Mouse (Mus musculus): ENCODE data around the gene Iqcm. TPM values are rescaled to one million over a fixed set of nuclear protein-coding genes. Genes with fewer than 3 reads are reported as not detected.

The Iqcm gene
- polyA plus RNA-seq, 1 experiment = not detected

DNA sequence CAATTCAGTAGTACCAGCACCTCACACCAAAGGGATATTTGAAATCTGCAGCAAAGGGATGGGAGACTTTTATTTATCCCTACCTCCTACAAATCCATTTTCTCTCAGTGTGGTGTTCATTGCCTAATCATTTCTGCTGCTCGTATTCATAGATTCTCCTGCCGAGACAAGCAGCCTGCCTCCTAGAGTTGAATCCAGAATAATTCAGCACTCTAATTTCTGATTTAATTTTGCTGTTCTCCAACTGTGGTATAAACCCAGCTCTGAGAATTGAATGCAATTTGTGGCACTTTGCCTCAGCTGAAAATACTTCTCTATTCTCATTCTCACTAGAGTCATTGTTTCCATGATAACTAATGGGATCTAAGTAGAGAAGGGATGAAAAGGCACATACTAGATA lies 386.8 kb downstream of the Iqcm start:
- Histone ChIP-seq H3K4me3 (ENCODE audit: control insufficient read depth, insufficient read depth, low read length) (no peak overlapping the region), H3K36me3 (ENCODE audit: control insufficient read depth, insufficient read depth, low read length) (no peaks in the 10 kb centered on the region), H3K4me1 (replicated peaks; ENCODE audit: control insufficient read depth, insufficient read depth, low read length) (no peaks in the 10 kb centered on the region), H3K27ac (ENCODE audit: control insufficient read depth, insufficient read depth, low read length) (no peak overlapping the region), H3K27me3 (ENCODE audit: control insufficient read depth, insufficient read depth, low read length) (no peaks in the 10 kb centered on the region)
- DNase-seq = no peak
- TF ChIP-seq POLR2A (IDR thresholded peaks at IDR 0.05; ENCODE audit: control insufficient read depth, extremely low read depth, insufficient read depth, low read length, poor library complexity) (no peak), CTCF (IDR thresholded peaks at IDR 0.05; ENCODE audit: borderline replicate concordance, control insufficient read depth, extremely low read depth, insufficient read depth, low read length, poor library complexity) (no peak)
- 91% methylated on average over 2 of the region's 2 CpGs for WGBS

DNA sequence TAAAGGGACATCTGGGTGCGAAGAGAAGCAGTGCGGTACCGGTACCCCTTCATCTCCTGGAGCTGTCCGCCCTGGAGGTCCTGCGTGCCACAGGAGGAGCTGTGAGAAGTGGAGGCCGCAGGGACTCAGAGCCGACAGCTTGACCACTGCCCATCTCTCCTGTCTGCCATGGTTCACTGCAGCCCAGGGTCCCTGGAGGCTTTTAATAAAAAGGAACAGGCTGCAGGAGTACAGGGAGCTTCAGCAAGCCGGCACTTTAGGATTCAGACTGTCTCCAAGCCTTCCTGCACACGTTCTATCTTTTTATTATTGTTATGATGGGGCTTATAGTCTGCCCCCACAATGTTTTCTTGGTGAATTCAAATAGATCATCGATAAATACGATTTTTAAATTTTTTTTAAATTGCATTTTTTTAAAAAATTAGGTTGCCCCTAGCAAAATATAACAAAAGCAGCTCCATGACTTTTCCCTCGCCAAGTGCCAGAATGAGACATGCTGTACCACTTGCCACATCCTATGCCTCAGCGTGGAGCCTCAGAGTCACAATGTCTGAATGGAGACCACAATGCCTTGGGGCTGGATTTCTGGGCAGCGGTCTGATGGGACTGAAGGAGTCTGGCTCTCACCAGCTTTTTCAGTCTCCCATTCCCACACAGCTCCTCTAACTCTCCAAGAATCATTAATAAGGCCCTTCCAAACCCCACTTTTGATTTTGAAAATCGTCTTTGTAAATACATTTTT lies 469.3 kb downstream of the Iqcm start:
- no peaks in the 10 kb centered on the region for H3K27me3 ChIP-seq (ENCODE audit: control insufficient read depth, insufficient read depth, low read length)
- H3K4me3 ChIP-seq (ENCODE audit: control insufficient read depth, insufficient read depth, low read length) = no peak overlapping the region
- H3K36me3 ChIP-seq (ENCODE audit: control insufficient read depth, insufficient read depth, low read length) = no peaks in the 10 kb centered on the region
- TF ChIP-seq CTCF (IDR thresholded peaks at IDR 0.05; ENCODE audit: borderline replicate concordance, control insufficient read depth, extremely low read depth, insufficient read depth, low read length, poor library complexity) = no peak
- TF ChIP-seq POLR2A (IDR thresholded peaks at IDR 0.05; ENCODE audit: control insufficient read depth, extremely low read depth, insufficient read depth, low read length, poor library complexity) = no peak
- 86% methylated on average over 15 of the region's 15 CpGs for WGBS
- DNase-seq = no peak
- no peaks in the 10 kb centered on the region for H3K4me1 ChIP-seq (replicated peaks; ENCODE audit: control insufficient read depth, insufficient read depth, low read length)
- H3K27ac ChIP-seq (ENCODE audit: control insufficient read depth, insufficient read depth, low read length) = no peak overlapping the region

DNA sequence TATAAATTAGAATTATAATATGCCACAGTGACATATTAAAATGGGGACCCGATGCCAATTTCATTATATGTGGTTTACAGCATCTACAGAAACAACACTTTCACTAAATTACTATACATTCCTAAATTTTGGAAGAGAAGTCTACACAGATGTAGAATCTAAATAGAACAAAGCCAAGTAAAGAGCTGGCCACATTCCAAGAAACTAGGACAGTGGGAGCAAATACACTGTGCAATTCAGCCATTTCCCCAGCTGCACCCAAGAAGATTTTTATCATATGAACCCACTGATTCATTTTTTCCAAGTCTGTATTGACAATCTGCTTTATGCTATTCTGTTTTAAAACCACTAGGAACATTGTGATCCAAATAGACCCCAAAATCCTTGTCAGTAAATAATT lies 500.7 kb downstream of the Iqcm start:
- DNase-seq = no peak
- no peak for TF ChIP-seq CTCF (IDR thresholded peaks at IDR 0.05; ENCODE audit: borderline replicate concordance, control insufficient read depth, extremely low read depth, insufficient read depth, low read length, poor library complexity)
- no peak for TF ChIP-seq POLR2A (IDR thresholded peaks at IDR 0.05; ENCODE audit: control insufficient read depth, extremely low read depth, insufficient read depth, low read length, poor library complexity)
- Histone ChIP-seq H3K27me3 (ENCODE audit: control insufficient read depth, insufficient read depth, low read length) (no peaks in the 10 kb centered on the region), H3K27ac (ENCODE audit: control insufficient read depth, insufficient read depth, low read length) (no peak overlapping the region), H3K4me3 (ENCODE audit: control insufficient read depth, insufficient read depth, low read length) (no peak overlapping the region), H3K4me1 (replicated peaks; ENCODE audit: control insufficient read depth, insufficient read depth, low read length) (no peaks in the 10 kb centered on the region), H3K36me3 (ENCODE audit: control insufficient read depth, insufficient read depth, low read length) (no peaks in the 10 kb centered on the region)
- 75% methylated on average over 1 of the region's 1 CpGs for WGBS

DNA sequence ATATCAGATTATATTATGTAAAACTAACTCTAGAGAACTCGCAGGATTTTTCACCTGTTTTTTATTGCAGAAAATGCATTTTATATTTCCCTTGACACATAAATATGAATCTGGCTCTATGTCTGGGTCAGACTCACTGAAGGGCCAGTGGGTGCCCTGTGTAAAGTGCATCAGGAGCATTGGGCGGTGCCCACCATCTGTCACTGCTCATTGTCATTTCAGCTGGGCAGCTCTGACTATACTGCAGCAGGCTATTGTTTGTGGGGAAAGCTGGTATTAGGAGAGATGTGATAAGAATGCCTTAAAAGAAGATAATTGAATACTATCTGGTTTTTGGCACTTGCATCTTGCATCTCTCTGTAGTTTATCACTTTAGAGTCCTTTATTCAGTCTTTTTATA lies 507.5 kb downstream of the Iqcm start:
- Histone ChIP-seq H3K27me3 (ENCODE audit: control insufficient read depth, insufficient read depth, low read length) (no peaks in the 10 kb centered on the region), H3K4me3 (ENCODE audit: control insufficient read depth, insufficient read depth, low read length) (no peak overlapping the region), H3K36me3 (ENCODE audit: control insufficient read depth, insufficient read depth, low read length) (no peaks in the 10 kb centered on the region), H3K27ac (ENCODE audit: control insufficient read depth, insufficient read depth, low read length) (no peak overlapping the region), H3K4me1 (replicated peaks; ENCODE audit: control insufficient read depth, insufficient read depth, low read length) (no peaks in the 10 kb centered on the region)
- no peak for TF ChIP-seq POLR2A (IDR thresholded peaks at IDR 0.05; ENCODE audit: control insufficient read depth, extremely low read depth, insufficient read depth, low read length, poor library complexity)
- TF ChIP-seq CTCF (IDR thresholded peaks at IDR 0.05; ENCODE audit: borderline replicate concordance, control insufficient read depth, extremely low read depth, insufficient read depth, low read length, poor library complexity) = no peak
- DNase-seq = no peak
- 93% methylated on average over 2 of the region's 2 CpGs for WGBS

DNA sequence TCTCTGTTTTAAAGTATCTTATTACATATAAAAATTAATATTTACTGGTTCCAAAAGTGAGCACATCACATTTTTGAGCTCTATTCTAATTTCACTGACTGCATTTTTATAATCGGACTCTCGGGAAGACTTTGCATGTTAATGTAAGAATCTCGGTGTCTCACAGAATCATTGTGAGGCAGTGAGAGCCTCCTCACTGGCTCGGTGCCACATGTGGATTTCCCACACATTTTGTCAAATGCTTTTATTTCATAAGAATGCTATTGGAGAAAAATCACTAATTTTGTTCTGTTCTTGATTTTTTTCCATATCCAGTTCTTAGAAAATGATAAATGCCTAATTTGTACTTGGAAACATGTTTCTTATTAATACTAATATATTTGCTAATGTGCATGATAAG lies 570.0 kb downstream of the Iqcm start:
- WGBS = 96% methylated on average over 4 of the region's 4 CpGs
- Histone ChIP-seq H3K4me1 (replicated peaks; ENCODE audit: control insufficient read depth, insufficient read depth, low read length) (no peaks in the 10 kb centered on the region), H3K27me3 (ENCODE audit: control insufficient read depth, insufficient read depth, low read length) (no peaks in the 10 kb centered on the region), H3K4me3 (ENCODE audit: control insufficient read depth, insufficient read depth, low read length) (no peak overlapping the region), H3K36me3 (ENCODE audit: control insufficient read depth, insufficient read depth, low read length) (no peaks in the 10 kb centered on the region), H3K27ac (ENCODE audit: control insufficient read depth, insufficient read depth, low read length) (no peak overlapping the region)
- TF ChIP-seq POLR2A (IDR thresholded peaks at IDR 0.05; ENCODE audit: control insufficient read depth, extremely low read depth, insufficient read depth, low read length, poor library complexity) = no peak
- TF ChIP-seq CTCF (IDR thresholded peaks at IDR 0.05; ENCODE audit: borderline replicate concordance, control insufficient read depth, extremely low read depth, insufficient read depth, low read length, poor library complexity) = no peak
- DNase-seq = no peak

Other genes starting within 250 kb of the Iqcm start
- gene Rasd2, start 234.8 kb upstream of the Iqcm start, polyA plus RNA-seq (2012; rRNA removed) = 2.1 and 2.4 TPM in 2 replicates
- gene Gm10358, start 42.1 kb upstream of the Iqcm start, polyA plus RNA-seq (2012; rRNA removed) = 0.11 TPM in 1 of 2 replicates, not detected in the other